In genomic region chr4:137807301-137807851, GRCm38 (mm10) we compare ENCODE assay signal across 17 mouse cellular contexts. TPM values are rescaled to one million over a fixed set of nuclear protein-coding genes. Genes with fewer than 3 reads are reported as not detected.
DNase-seq lines count a peak whose midpoint lies in the region; ATAC-seq and TF ChIP-seq lines count a peak whose summit lies in the region.
"Had no signal": no experiment of that assay in that cellular context is flagged by ENCODE, and none has a peak within 500 bp of the region (broad histone marks: within the 10 kb centered on the region; RNA-seq: fewer than 3 reads in every experiment).

No protein-coding gene starts in this region.

- POLR2A ChIA-PET in Patski (lab: Charles Lee), result no interaction called here

- H3K4me2 ChIP-seq in midbrain, embryonic 11.5 days, result no peak overlapping the region
- H3K4me2 ChIP-seq in midbrain, postnatal 0 days (ENCODE audit: low read depth, low read length, poor library complexity, severe bottlenecking), result no peak overlapping the region
- H3K4me2 ChIP-seq: forebrain, embryonic 12.5 days; liver, embryonic 11.5 days; lung, embryonic 14.5 days; midbrain, embryonic 13.5 days had no signal

- DNase-seq in 416B (ENCODE audit: low read depth) (peak; percentile 79), Patski (ENCODE audit: low read depth, low spot score) (peak; percentile 50)
- peak; percentile 42 to 43 for DNase-seq in cerebellum, postnatal 14 days
- DNase-seq in hindlimb bud, embryonic 11.5 days (ENCODE audit: extremely low spot score, low read depth, low spot score), result peak; percentile 41
- no peak for DNase-seq in heart, postnatal 14 days
- DNase-seq in midbrain, embryonic 11.5 days (ENCODE audit: low spot score, missing footprints), result no peak
- no peak for DNase-seq in midbrain, postnatal 0 days (ENCODE audit: low spot score)
- DNase-seq: gastrocnemius, postnatal 25 days; kidney, adult 9 months; lung, embryonic 14.5 days; lung, postnatal 4 days; thymus, postnatal 14 days had no signal

- no peaks in the 10 kb centered on the region for H3K9me3 ChIP-seq in midbrain, embryonic 11.5 days (ENCODE audit: control insufficient read depth, low read length)
- no peaks in the 10 kb centered on the region for H3K9me3 ChIP-seq in midbrain, postnatal 0 days (ENCODE audit: low read length)
- H3K9me3 ChIP-seq: forebrain, embryonic 12.5 days had no signal

- H3K4me3 ChIP-seq in midbrain, embryonic 11.5 days (ENCODE audit: low read depth, low read length), result no peak overlapping the region
- no peak overlapping the region for H3K4me3 ChIP-seq in midbrain, postnatal 0 days (ENCODE audit: low read depth, low read length)
- H3K4me3 ChIP-seq: forebrain, embryonic 12.5 days; midbrain, embryonic 13.5 days had no signal

- H3K27ac ChIP-seq in midbrain, embryonic 11.5 days (ENCODE audit: low read depth, low read length), result no peak overlapping the region
- H3K27ac ChIP-seq in midbrain, postnatal 0 days (ENCODE audit: low read depth, low read length), result no peak overlapping the region
- H3K27ac ChIP-seq: forebrain, embryonic 12.5 days; midbrain, embryonic 13.5 days; stomach, postnatal 0 days had no signal

- H3K9ac ChIP-seq in midbrain, embryonic 11.5 days (ENCODE audit: low read length), result no peak overlapping the region
- no peak overlapping the region for H3K9ac ChIP-seq in midbrain, postnatal 0 days (replicated peaks; ENCODE audit: low read length, poor library complexity, severe bottlenecking)
- H3K9ac ChIP-seq: forebrain, embryonic 12.5 days; lung, embryonic 14.5 days; midbrain, embryonic 13.5 days had no signal

- peak; percentile 60 for ATAC-seq in Patski
- ATAC-seq in midbrain, embryonic 11.5 days (ENCODE audit: low FRiP score), result no peak
- ATAC-seq in midbrain, postnatal 0 days (ENCODE audit: low FRiP score), result no peak
- ATAC-seq: hindbrain, embryonic 16.5 days; midbrain, embryonic 13.5 days had no signal

- CTCF ChIA-PET in Patski (lab: Charles Lee), result interaction anchor here (2.4 kb wide), 1 partner anchor 78 kb away, joined by 7 read pairs; no protein-coding TSS in a partner anchor

- intact Hi-C loops in heart, postnatal 14 days (cut with DNase I), result no loop called here

- WGBS in midbrain, embryonic 11.5 days, result 91% methylated on average over 7 of the region's 7 CpGs
- WGBS in midbrain, postnatal 0 days, result 83% methylated on average over 7 of the region's 7 CpGs

- no peaks in the 10 kb centered on the region for H3K27me3 ChIP-seq in Patski
- no peaks in the 10 kb centered on the region for H3K27me3 ChIP-seq in midbrain, embryonic 11.5 days (ENCODE audit: control insufficient read depth, insufficient read depth, low read length)
- H3K27me3 ChIP-seq in midbrain, postnatal 0 days (ENCODE audit: insufficient read depth, low read length), result no peaks in the 10 kb centered on the region
- H3K27me3 ChIP-seq: forebrain, embryonic 12.5 days; midbrain, embryonic 13.5 days had no signal

- in situ Hi-C loops in Patski (cut with MboI; ENCODE audit: low pct_unique_long_range_greater_than_20kb), result no loop called here

- no peaks in the 10 kb centered on the region for H3K36me3 ChIP-seq in midbrain, embryonic 11.5 days (ENCODE audit: control insufficient read depth, insufficient read depth, low read length)
- no peaks in the 10 kb centered on the region for H3K36me3 ChIP-seq in midbrain, postnatal 0 days (ENCODE audit: insufficient read depth, low read length)
- H3K36me3 ChIP-seq: forebrain, embryonic 12.5 days; midbrain, embryonic 13.5 days had no signal

- no peaks in the 10 kb centered on the region for H3K4me1 ChIP-seq in midbrain, embryonic 11.5 days (ENCODE audit: control insufficient read depth, insufficient read depth, low read length)
- H3K4me1 ChIP-seq in midbrain, postnatal 0 days (ENCODE audit: insufficient read depth, low read length), result no peaks in the 10 kb centered on the region
- H3K4me1 ChIP-seq: forebrain, embryonic 12.5 days; midbrain, embryonic 13.5 days had no signal

- TF ChIP-seq CTCF in Patski (IDR thresholded peaks at IDR 0.05), result no peak
- TF ChIP-seq CTCF in midbrain, postnatal 0 days (IDR thresholded peaks at IDR 0.05), result no peak

RNA-seq across cellular contexts. Expression of gene Alpl, which starts 11.2 kb away (rescaled TPM):
- polyA plus RNA-seq in Patski (2021), result 2.0 TPM
- total RNA-seq in heart, postnatal 14 days (2021), result 10 to 100 TPM; 51.5 to 72.3 TPM
- 23.7 and 24.5 TPM in 2 replicates for polyA plus RNA-seq in midbrain, embryonic 11.5 days (2014; fragmentation: Nextera tagmentation; extraction: Ambion mirVana)
- 14.3 and 17.9 TPM in 2 replicates for total RNA-seq in midbrain, postnatal 0 days (2014; rRNA removed)
- polyA plus RNA-seq in midbrain, postnatal 0 days (2015; fragmentation: Nextera tagmentation; extraction: Ambion mirVana), result 16.1 and 19.1 TPM in 2 replicates

RNA-seq across cellular contexts. Expression of gene Ece1, which starts 54.7 kb away (rescaled TPM):
- 147 TPM for polyA plus RNA-seq in Patski (2021)
- total RNA-seq in heart, postnatal 14 days (2021), result 100 to 1,000 TPM in 1 of 2 experiments, 10 to 100 TPM in 1; 94.5 to 117 TPM
- polyA plus RNA-seq in midbrain, embryonic 11.5 days (2014; fragmentation: Nextera tagmentation; extraction: Ambion mirVana), result 26.6 and 27.5 TPM in 2 replicates
- 36.3 and 51.9 TPM in 2 replicates for total RNA-seq in midbrain, postnatal 0 days (2014; rRNA removed)
- polyA plus RNA-seq in midbrain, postnatal 0 days (2015; fragmentation: Nextera tagmentation; extraction: Ambion mirVana), result 23.2 and 23.7 TPM in 2 replicates

Comparison
In these comparisons a context has a peak if more than half of its experiments do, and no peak if none do; other contexts are left out.
1. DNase-seq: peak in 416B (single experiment), Patski (single experiment), cerebellum, postnatal 14 days (2 of 2) and hindlimb bud, embryonic 11.5 days (single experiment); none in heart, postnatal 14 days (0 of 2), midbrain, embryonic 11.5 days (single experiment) and midbrain, postnatal 0 days (single experiment).